Mouse (Mus musculus): Measurements from ENCODE around the gene Wdr92. TPM values are rescaled to one million over a fixed set of nuclear protein-coding genes. Genes with fewer than 3 reads are reported as not detected.

Gene Wdr92
- polyA plus RNA-seq, 1 experiment from 2014 or later: 30.1 TPM

DNA sequence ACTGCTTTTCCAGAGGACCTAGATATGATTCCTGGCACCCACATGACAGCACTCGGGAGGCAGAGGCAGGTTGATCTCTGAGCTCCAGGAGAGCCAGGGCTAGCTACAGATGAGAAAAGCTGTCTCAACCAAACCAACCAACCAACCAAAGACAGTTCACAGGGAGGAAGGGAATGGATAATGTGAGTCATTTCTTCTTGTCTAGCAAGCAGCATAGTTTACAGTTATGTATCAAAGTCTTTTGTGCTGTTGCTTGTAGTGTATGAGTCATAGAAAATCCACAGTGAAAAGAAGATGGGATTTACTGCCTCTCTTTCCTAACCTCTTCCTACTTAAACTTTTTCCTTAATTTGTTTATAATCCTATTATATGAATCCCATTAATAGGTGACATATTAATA is 5.3 kb upstream of the Wdr92 start:
- no peaks in the 10 kb centered on the region for H3K4me1 ChIP-seq
- DNase-seq (ENCODE audit: low spot score): no peak
- 90% methylated on average over 1 of the region's 1 CpGs for WGBS
- H3K27me3 ChIP-seq (replicated peaks; ENCODE audit: low read depth, poor library complexity, severe bottlenecking): no peaks in the 10 kb centered on the region
- H3K9me3 ChIP-seq: peaks cover 9% of the 10 kb centered on the region; the same call in 1 of the 2 replicates
- H3K36me3 ChIP-seq (replicated peaks): peaks cover 24% of the 10 kb centered on the region
- no peak overlapping the region for H3K27ac ChIP-seq (replicated peaks)
- H3K4me3 ChIP-seq: no peak overlapping the region

DNA sequence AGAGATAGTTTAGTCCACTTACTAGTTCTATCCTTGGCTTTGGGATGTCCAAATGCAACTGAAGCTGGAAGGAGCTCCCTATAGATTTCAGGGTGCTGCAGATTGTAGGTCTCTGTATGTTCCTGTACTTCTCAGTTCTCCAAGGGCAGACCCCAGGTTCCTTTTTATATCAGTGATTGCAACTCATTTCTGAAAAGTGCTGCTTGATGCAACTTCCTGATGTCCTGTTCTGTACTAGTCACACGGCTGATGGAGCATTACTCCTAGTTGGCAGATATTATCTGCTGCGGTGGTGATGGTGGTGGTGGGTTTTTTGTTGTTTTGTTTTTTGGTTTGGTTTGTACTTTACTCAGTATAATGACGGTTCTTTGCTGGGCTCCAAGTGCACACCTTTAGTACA is 1.2 kb upstream of the Wdr92 start:
- peaks cover 2% of the 10 kb centered on the region; the same call in 1 of the 2 replicates for H3K9me3 ChIP-seq
- WGBS: 88% methylated on average over 3 of the region's 3 CpGs
- H3K4me1 ChIP-seq: no peaks in the 10 kb centered on the region
- no peak overlapping the region for H3K4me3 ChIP-seq
- H3K27me3 ChIP-seq (replicated peaks; ENCODE audit: low read depth, poor library complexity, severe bottlenecking): no peaks in the 10 kb centered on the region
- no peak overlapping the region for H3K27ac ChIP-seq (replicated peaks)
- DNase-seq (ENCODE audit: low spot score): no peak
- peaks cover 12% of the 10 kb centered on the region for H3K36me3 ChIP-seq (replicated peaks)

DNA sequence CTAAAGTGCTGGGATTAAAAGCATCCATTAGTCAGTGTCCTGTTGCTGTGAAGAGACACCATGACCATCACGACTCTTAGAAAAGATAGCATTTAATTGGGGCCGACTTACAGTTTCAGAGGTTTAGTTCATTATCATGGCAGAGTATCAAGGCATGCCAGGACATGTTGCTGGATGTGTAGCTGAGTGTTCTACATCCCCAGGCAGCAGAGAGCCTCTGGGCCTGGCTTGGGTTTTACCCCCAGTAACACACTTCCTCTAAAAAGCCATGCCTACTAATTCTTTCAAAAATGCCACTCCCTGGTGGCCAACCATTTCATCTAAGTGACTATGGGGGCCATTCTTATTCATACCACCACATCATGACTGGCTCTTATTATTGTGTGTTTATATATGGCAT is 1.3 kb downstream of the Wdr92 start:
- Histone ChIP-seq H3K4me3 (no peak overlapping the region), H3K27ac (replicated peaks) (no peak overlapping the region), H3K4me1 (no peaks in the 10 kb centered on the region; the same call in 1 of the 2 replicates), H3K27me3 (replicated peaks; ENCODE audit: low read depth, poor library complexity, severe bottlenecking) (no peaks in the 10 kb centered on the region), H3K9me3 (no peaks in the 10 kb centered on the region), H3K36me3 (replicated peaks) (peaks cover 12% of the 10 kb centered on the region)
- no peak for DNase-seq (ENCODE audit: low spot score)
- WGBS: 88% methylated on average over 2 of the region's 2 CpGs

DNA sequence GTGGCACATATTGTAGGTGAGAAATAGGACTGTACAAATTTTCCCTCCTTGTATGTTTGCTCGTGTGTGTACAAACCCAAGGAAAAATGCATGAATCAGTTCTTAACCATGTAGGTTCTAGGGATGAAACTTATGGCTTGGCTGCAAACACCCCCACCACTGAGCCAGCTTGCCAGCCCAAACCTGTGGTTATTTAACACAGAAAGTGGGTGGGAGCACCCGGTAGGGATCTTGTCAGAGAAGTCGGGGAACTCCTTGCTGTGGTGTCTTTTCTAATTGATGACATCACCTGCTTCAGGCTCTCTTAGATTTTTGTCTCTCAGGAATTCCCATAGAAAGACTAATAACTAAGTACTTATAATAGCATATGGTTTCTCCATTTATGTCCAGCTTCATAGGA is 5.7 kb downstream of the Wdr92 start:
- H3K9me3 ChIP-seq: no peaks in the 10 kb centered on the region
- peaks cover 11% of the 10 kb centered on the region for H3K36me3 ChIP-seq (replicated peaks)
- H3K27me3 ChIP-seq (replicated peaks; ENCODE audit: low read depth, poor library complexity, severe bottlenecking): no peaks in the 10 kb centered on the region
- H3K4me3 ChIP-seq: no peak overlapping the region
- peaks cover 14% of the 10 kb centered on the region; the same call in 1 of the 2 replicates for H3K4me1 ChIP-seq
- H3K27ac ChIP-seq (replicated peaks): no peak overlapping the region
- DNase-seq (ENCODE audit: low spot score): no peak
- 81% methylated on average over 3 of the region's 3 CpGs for WGBS

DNA sequence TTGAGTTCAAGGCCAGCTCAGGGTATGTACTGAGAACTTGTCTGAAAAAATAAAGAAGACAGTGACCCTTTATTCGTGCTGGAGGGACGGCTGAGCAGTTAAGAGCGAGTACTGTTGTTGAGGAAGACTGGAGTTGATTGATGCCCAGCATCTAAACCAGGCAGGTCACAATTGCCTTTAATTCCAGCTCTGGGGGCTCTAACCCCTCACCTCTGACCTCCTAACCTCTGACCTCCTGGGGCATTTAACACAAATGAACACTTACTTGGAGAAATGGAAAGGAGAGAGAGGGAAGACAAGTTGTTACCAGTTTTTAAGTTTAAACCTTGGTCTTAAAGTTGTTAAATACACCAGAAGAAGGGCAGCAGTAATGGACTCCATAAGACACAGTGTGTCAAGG is 6.9 kb downstream of the Wdr92 start:
- Histone ChIP-seq H3K27ac (replicated peaks) (no peak overlapping the region), H3K4me1 (peaks cover 14% of the 10 kb centered on the region; the same call in 1 of the 2 replicates), H3K36me3 (replicated peaks) (peaks cover 4% of the 10 kb centered on the region), H3K4me3 (no peak overlapping the region), H3K27me3 (replicated peaks; ENCODE audit: low read depth, poor library complexity, severe bottlenecking) (no peaks in the 10 kb centered on the region), H3K9me3 (no peaks in the 10 kb centered on the region)
- 19% methylated on average over 3 of the region's 3 CpGs for WGBS
- DNase-seq (ENCODE audit: low spot score): peak; percentile 22

DNA sequence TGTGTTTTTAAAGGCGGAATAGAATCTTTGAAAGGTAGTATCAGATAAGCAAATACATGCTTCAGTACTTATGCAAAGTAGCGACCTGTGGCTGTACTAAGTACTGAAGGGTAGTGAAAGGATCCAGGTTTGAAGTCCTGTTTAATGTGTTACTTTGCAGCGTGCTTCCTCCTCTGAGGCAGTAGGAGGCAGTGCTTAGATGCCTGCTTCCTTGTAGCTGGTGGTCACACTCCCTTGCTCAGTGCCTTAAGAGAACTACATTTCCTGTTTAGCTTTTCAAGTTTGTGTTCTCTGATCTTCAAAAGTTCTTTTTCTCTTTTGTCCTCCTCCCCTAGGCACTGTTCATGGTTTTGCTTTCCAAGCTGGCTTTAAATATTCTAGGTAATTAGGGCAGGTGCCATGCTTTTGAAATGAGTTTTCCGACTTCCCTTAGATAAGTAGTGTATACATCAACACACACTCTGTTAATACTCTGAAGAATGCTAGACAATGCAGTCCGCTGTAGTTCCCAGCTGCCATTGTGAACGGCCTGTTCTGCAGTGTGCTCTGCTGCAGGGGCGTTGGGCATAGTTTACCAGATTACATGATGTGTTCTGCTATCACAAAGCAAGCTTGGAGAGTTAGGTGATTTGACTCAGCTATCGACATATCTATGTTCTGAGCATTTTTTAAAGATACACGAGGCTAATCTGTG is 10.4 kb downstream of the Wdr92 start:
- H3K36me3 ChIP-seq (replicated peaks): peaks cover 39% of the 10 kb centered on the region

DNA sequence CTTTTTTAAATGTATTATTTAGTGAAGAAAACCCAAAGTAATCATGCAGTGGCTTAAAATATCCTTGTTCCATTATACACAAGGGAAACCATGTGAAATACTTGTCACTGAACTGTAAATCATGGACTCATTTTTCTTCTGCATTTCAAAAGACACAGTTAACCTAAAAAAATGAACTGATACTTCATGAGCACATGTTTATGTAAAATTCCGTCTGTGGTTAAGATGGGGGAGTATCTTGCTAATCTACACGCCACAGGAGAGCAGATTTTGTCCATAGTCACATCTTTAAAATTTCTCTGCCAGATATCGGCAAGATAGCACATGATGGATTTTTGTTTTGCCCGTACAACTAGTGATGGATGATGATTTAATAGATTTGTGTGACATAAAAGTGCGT is 17.3 kb downstream of the Wdr92 start:
- no peaks in the 10 kb centered on the region for H3K27me3 ChIP-seq (replicated peaks; ENCODE audit: low read depth, poor library complexity, severe bottlenecking)
- H3K36me3 ChIP-seq (replicated peaks): peaks cover 94% of the 10 kb centered on the region
- H3K4me1 ChIP-seq: no peaks in the 10 kb centered on the region
- no peaks in the 10 kb centered on the region for H3K9me3 ChIP-seq
- H3K4me3 ChIP-seq: no peak overlapping the region
- H3K27ac ChIP-seq (replicated peaks): no peak overlapping the region
- WGBS: 93% methylated on average over 5 of the region's 5 CpGs
- no peak for DNase-seq (ENCODE audit: low spot score)

More for the DNA sequence above, 10.4 kb downstream of the Wdr92 start:
- no peak overlapping the region for H3K27ac ChIP-seq (replicated peaks)
- H3K4me3 ChIP-seq: no peak overlapping the region
- no peaks in the 10 kb centered on the region for H3K27me3 ChIP-seq (replicated peaks; ENCODE audit: low read depth, poor library complexity, severe bottlenecking)
- peaks cover 14% of the 10 kb centered on the region; the same call in 1 of the 2 replicates for H3K4me1 ChIP-seq
- H3K9me3 ChIP-seq: no peaks in the 10 kb centered on the region
- DNase-seq (ENCODE audit: low spot score): no peak
- WGBS: 75% methylated on average over 9 of the region's 9 CpGs

DNA sequence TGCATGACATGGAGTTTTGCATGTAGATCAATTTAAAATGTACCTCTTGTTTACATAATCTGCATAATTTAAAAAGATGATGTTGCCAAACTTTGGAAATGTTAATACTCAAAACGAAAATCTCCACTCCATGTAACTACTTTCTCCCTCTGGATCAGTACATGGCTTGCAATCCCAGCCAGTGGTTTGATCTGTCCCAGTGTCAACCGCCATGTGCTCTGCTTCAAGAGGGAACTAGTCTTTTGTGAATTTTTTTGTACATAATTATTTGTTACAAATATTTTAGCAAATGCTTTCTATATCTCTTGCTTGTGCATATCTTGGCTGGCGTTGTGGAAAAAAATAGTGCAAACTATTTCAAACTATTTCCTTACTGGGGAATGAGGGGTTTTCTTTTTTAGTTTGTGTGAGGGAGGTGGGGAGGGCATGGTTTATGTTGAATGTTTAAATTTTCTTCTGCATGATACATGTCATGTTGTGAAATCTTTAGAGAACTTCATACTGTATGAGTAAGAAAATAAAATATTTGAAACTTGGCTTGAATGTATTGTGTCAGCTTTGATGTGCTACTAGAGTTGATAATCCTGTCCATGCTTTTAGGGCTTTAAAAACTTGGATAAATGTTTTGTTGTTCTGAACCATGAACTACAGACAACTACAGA is 18.1 kb downstream of the Wdr92 start:
- WGBS: 89% methylated on average over 3 of the region's 3 CpGs
- H3K27ac ChIP-seq (replicated peaks): no peak overlapping the region
- peaks cover 94% of the 10 kb centered on the region for H3K36me3 ChIP-seq (replicated peaks)
- DNase-seq (ENCODE audit: low spot score): no peak
- H3K4me1 ChIP-seq: no peaks in the 10 kb centered on the region
- no peaks in the 10 kb centered on the region for H3K9me3 ChIP-seq
- no peak overlapping the region for H3K4me3 ChIP-seq
- no peaks in the 10 kb centered on the region for H3K27me3 ChIP-seq (replicated peaks; ENCODE audit: low read depth, poor library complexity, severe bottlenecking)

DNA sequence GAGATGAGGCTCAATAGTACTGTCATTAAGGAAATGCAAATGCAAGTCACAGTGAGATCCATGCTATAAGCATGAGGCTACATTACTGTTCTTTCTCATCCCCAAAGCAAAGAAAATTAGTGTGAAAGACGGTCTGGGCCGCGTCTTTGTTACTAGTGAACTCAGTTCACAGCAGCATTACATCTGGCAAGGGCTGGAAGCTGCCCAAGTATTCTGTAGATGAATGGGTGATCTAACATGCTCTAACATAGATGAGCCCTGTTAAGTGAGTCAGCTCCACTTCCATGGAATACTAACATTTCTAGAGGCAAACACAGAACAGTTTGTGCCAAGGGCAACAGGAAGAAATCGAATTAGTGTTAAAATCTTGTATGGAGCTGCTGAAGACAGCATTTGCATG is 19.0 kb downstream of the Wdr92 start:
- Histone ChIP-seq H3K27me3 (replicated peaks; ENCODE audit: low read depth, poor library complexity, severe bottlenecking) (no peaks in the 10 kb centered on the region), H3K9me3 (no peaks in the 10 kb centered on the region), H3K4me3 (no peak overlapping the region), H3K4me1 (no peaks in the 10 kb centered on the region), H3K36me3 (replicated peaks) (peaks cover 94% of the 10 kb centered on the region), H3K27ac (replicated peaks) (no peak overlapping the region)
- WGBS: 96% methylated on average over 4 of the region's 4 CpGs
- no peak for DNase-seq (ENCODE audit: low spot score)

DNA sequence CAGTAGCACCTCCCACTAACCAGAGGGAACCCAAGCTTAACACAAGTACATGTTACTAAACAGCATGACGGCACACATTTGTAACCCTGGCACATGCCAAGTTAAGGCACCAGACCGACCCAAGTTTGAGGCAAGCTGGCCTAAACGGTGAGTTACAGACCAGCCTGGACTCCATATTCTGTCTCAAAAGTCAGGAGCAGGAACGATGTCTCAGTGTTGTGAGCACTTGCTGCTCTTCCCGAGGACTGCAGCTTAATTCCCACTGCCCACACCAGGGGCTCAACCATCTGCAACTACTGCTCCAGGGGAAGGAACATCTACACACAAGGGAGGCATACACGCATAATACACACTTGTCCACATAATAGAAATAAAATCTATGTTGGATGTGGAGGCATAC is 20.6 kb downstream of the Wdr92 start:
- 87% methylated on average over 6 of the region's 6 CpGs for WGBS
- H3K4me1 ChIP-seq: no peaks in the 10 kb centered on the region
- H3K4me3 ChIP-seq: no peak overlapping the region
- no peaks in the 10 kb centered on the region for H3K27me3 ChIP-seq (replicated peaks; ENCODE audit: low read depth, poor library complexity, severe bottlenecking)
- peaks cover 92% of the 10 kb centered on the region for H3K36me3 ChIP-seq (replicated peaks)
- no peaks in the 10 kb centered on the region for H3K9me3 ChIP-seq
- H3K27ac ChIP-seq (replicated peaks): no peak overlapping the region
- no peak for DNase-seq (ENCODE audit: low spot score)

DNA sequence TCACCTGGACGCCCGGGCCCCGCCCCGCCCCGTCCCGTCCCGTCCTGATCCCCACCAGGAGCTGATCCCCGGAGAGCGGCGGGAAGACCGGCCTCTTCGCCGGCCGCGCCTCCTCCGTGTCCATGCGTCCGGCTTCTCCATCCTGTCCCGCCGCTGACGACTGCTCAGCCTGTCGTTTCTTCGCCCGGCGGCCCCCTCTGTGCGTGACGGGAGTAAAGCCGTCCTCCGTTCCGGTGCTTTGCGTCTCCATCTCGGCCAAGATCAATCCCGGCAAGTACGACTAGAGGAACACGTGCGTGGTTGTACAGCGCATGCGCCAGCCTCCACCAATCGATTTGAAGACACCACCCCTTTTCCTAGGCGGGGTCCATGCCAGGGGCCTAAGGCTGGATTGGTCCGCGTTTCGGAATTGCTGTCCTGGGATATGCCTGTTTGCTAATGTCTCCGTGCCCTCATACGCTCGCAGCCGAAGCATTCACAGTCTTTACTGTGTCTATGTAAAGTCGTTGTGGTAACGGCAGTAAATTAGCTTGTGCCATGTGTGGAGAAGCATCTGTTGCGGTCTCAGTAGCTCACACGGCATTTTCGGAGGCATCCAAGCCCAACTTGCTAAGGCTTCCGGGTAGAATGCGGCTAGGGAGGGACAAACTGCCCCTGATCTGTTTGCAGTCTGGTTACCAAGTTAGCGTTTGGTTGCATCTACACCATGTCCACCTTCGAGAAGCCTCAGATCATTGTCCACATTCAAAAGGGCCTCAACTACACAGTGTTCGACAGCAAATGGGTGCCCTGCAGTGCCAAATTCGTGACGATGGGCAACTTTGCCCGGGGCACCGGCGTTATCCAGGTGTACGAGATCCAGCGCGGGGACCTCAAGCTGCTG is 29.6 kb downstream of the Wdr92 start, which contains the start of gene Pno1:
TSS of gene Pno1 (minus strand) at position 311 of the 883 bp plus-strand sequence.
- DNase-seq (ENCODE audit: low spot score): peak; percentile 95
- Histone ChIP-seq H3K4me3 (peak within 1 kb of the TSS; percentile 92), H3K27ac (replicated peaks) (peak within 1 kb of the TSS; percentile 98), H3K4me1 (peaks cover 22% of the 10 kb centered on the region), H3K36me3 (replicated peaks) (peaks cover 29% of the 10 kb centered on the region), H3K27me3 (replicated peaks; ENCODE audit: low read depth, poor library complexity, severe bottlenecking) (no peaks in the 10 kb centered on the region), H3K9me3 (no peaks in the 10 kb centered on the region)
- WGBS: under 1% methylated on average over 65 of the region's 65 CpGs

DNA sequence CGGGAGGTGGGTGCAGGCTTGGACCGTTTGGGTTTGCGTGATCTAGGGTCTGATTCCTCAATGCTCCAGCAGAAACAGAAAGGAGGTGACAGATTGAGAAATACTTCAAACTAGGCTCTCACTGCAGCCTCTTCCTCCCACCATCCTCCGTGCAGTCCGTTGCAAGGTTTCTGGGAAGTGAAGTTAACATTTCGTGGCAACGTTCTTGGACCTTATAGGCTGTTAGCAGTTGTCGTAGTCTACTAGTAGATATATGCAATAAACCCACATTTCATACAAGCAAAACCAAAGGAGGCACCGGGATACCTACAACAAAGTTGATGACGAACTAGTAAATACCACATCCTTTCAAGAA is 30.2 kb downstream of the Wdr92 start:
- H3K27ac ChIP-seq (replicated peaks): peak overlapping the region; percentile 98

More for the DNA sequence above, 30.2 kb downstream of the Wdr92 start:
- no peaks in the 10 kb centered on the region for H3K9me3 ChIP-seq
- H3K4me1 ChIP-seq: peaks cover 22% of the 10 kb centered on the region
- H3K36me3 ChIP-seq (replicated peaks): peaks cover 25% of the 10 kb centered on the region
- H3K4me3 ChIP-seq: peak overlapping the region; percentile 92
- 3% methylated on average over 10 of the region's 10 CpGs for WGBS
- DNase-seq (ENCODE audit: low spot score): no peak
- no peaks in the 10 kb centered on the region for H3K27me3 ChIP-seq (replicated peaks; ENCODE audit: low read depth, poor library complexity, severe bottlenecking)

Measured in embryonic facial prominence, embryonic 10.5 days (tissue).